Mouse (Mus musculus): Measurements from ENCODE around the gene Cant1. TPM values are rescaled to one million over a fixed set of nuclear protein-coding genes. Genes with fewer than 3 reads are reported as not detected.

The Cant1 gene
- polyA plus RNA-seq, 1 experiment from 2014 or later, result 19.2 TPM

- Histone ChIP-seq H3K36me3 (ENCODE audit: control insufficient read depth, insufficient read depth, low read length) (no peaks in the 10 kb centered on the region), H3K4me3 (ENCODE audit: control insufficient read depth in 1 of 2, insufficient read depth in 1 of 2, low read depth in 1 of 2, low read length in 2 of 2) (no peak overlapping the region), H3K4me2 (ENCODE audit: low read length) (no peak overlapping the region), H3K9ac (ENCODE audit: low read length) (no peak overlapping the region), H3K27me3 (ENCODE audit: control insufficient read depth, insufficient read depth, low read length) (no peaks in the 10 kb centered on the region), H3K9me3 (ENCODE audit: control insufficient read depth, low read length) (no peaks in the 10 kb centered on the region), H3K4me1 (ENCODE audit: control insufficient read depth in 2 of 2, insufficient read depth in 2 of 2, low read length in 2 of 2) (peaks cover 6 to 12% of the 10 kb centered on the region in 2 experiments), H3K27ac (replicated peaks in 1 of 2; ENCODE audit: control insufficient read depth in 1 of 2, insufficient read depth in 1 of 2, low read depth in 2 of 2, low read length in 2 of 2) (no peak overlapping the region)
- no peak for ATAC-seq (ENCODE audit: insufficient number of reproducible peaks, insufficient read depth, low FRiP score, low read depth)
- WGBS, result 66% methylated on average over 8 of the region's 8 CpGs
These were observed 49.2 kb downstream of the Cant1 start for GRCm38 (mm10) chr11:118369657-118370056.

DNA sequence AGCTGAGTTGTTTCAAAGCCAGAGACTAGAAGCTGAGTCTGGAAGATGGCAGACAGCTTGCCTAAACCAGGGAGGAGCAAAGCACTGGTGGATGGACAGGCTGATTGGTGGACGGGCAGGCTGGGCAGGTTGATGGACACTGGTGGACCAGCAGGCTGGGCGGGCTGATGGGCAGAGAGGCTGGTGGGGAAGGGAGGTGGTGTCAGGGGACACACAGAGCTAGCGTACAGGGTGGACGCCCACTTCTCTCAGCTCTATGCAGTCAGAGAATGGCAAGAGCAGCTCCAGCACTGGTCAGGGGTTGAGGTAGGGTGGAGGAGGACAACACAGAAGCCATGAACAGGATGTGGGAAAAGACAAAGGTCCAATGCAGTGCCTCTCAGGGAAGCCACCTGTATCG is 49.6 kb downstream of the Cant1 start:
- ATAC-seq (ENCODE audit: insufficient number of reproducible peaks, insufficient read depth, low FRiP score, low read depth), result no peak
- H3K27me3 ChIP-seq (ENCODE audit: control insufficient read depth, insufficient read depth, low read length), result no peaks in the 10 kb centered on the region
- WGBS, result 74% methylated on average over 5 of the region's 5 CpGs
- no peak overlapping the region for H3K4me3 ChIP-seq (ENCODE audit: control insufficient read depth in 1 of 2, insufficient read depth in 1 of 2, low read depth in 1 of 2, low read length in 2 of 2)
- no peak overlapping the region for H3K9ac ChIP-seq (ENCODE audit: low read length)
- H3K9me3 ChIP-seq (ENCODE audit: control insufficient read depth, low read length), result no peaks in the 10 kb centered on the region
- H3K36me3 ChIP-seq (ENCODE audit: control insufficient read depth, insufficient read depth, low read length), result no peaks in the 10 kb centered on the region
- no peak overlapping the region for H3K4me2 ChIP-seq (ENCODE audit: low read length)
- H3K4me1 ChIP-seq (ENCODE audit: control insufficient read depth in 2 of 2, insufficient read depth in 2 of 2, low read length in 2 of 2), result peaks cover 6 to 14% of the 10 kb centered on the region in 2 experiments
- H3K27ac ChIP-seq (replicated peaks in 1 of 2; ENCODE audit: control insufficient read depth in 1 of 2, insufficient read depth in 1 of 2, low read depth in 2 of 2, low read length in 2 of 2), result no peak overlapping the region

- no peak overlapping the region for H3K9ac ChIP-seq (ENCODE audit: low read length)
- no peak overlapping the region for H3K4me3 ChIP-seq (ENCODE audit: control insufficient read depth in 1 of 2, insufficient read depth in 1 of 2, low read depth in 1 of 2, low read length in 2 of 2)
- no peaks in the 10 kb centered on the region for H3K9me3 ChIP-seq (ENCODE audit: control insufficient read depth, low read length)
- no peak overlapping the region for H3K4me2 ChIP-seq (ENCODE audit: low read length)
- no peaks in the 10 kb centered on the region for H3K27me3 ChIP-seq (ENCODE audit: control insufficient read depth, insufficient read depth, low read length)
- H3K27ac ChIP-seq (replicated peaks in 1 of 2; ENCODE audit: control insufficient read depth in 1 of 2, insufficient read depth in 1 of 2, low read depth in 2 of 2, low read length in 2 of 2), result no peak overlapping the region
- ATAC-seq (ENCODE audit: insufficient number of reproducible peaks, insufficient read depth, low FRiP score, low read depth), result no peak
- WGBS, result 66% methylated on average over 3 of the region's 3 CpGs
- peaks cover 13 to 18% of the 10 kb centered on the region in 2 experiments for H3K4me1 ChIP-seq (ENCODE audit: control insufficient read depth in 2 of 2, insufficient read depth in 2 of 2, low read length in 2 of 2)
- H3K36me3 ChIP-seq (ENCODE audit: control insufficient read depth, insufficient read depth, low read length), result no peaks in the 10 kb centered on the region
These were observed 50.6 kb downstream of the Cant1 start for GRCm38 (mm10) chr11:118368330-118368729.

DNA sequence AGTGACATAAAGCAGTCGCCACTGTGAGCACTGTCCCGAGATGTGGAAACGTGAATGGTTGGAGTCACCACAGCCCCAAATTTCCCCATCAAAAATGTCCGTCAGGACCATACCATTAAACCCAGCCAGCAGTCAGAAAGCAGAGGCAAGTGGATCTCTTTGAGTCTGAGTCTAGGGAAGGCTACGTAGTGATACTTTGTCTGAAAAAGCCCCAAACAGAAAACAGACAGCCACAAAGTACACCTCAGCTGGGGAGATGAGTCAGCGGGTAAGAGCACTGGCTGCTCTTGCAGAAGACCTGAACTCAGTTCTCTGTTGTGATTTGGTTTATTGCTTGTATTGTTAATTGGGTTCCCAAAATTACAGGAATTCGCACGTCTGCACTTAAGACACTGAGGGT is 52.3 kb downstream of the Cant1 start:
- H3K4me2 ChIP-seq (ENCODE audit: low read length), result no peak overlapping the region
- H3K4me3 ChIP-seq (ENCODE audit: control insufficient read depth in 1 of 2, insufficient read depth in 1 of 2, low read depth in 1 of 2, low read length in 2 of 2), result no peak overlapping the region
- no peak overlapping the region for H3K9ac ChIP-seq (ENCODE audit: low read length)
- no peak for ATAC-seq (ENCODE audit: insufficient number of reproducible peaks, insufficient read depth, low FRiP score, low read depth)
- no peak overlapping the region for H3K27ac ChIP-seq (replicated peaks in 1 of 2; ENCODE audit: control insufficient read depth in 1 of 2, insufficient read depth in 1 of 2, low read depth in 2 of 2, low read length in 2 of 2)
- H3K4me1 ChIP-seq (ENCODE audit: control insufficient read depth in 2 of 2, insufficient read depth in 2 of 2, low read length in 2 of 2), result peaks cover 22 to 24% of the 10 kb centered on the region in 2 experiments
- H3K9me3 ChIP-seq (ENCODE audit: control insufficient read depth, low read length), result no peaks in the 10 kb centered on the region
- 56% methylated on average over 8 of the region's 8 CpGs for WGBS
- no peaks in the 10 kb centered on the region for H3K36me3 ChIP-seq (ENCODE audit: control insufficient read depth, insufficient read depth, low read length)
- H3K27me3 ChIP-seq (ENCODE audit: control insufficient read depth, insufficient read depth, low read length), result no peaks in the 10 kb centered on the region

DNA sequence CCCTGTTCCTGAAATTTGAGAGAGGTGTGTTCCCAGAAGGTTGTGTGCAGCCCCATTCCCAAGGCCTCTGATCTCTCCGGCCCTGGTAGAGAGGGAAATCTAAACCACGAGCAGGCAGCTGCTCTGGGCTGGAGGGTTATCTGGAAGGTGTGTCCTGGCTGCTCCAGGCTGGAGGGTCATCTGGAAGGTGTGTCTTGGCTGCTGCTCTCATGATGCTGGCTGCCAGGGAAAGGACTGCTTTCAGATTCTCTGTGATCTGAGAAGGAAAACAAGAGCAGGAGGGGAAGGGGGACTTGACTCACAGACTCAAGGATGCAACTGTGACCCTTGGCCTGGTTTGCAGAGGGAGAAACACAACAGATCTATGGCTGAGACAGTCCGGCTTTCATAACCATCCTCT is 52.8 kb downstream of the Cant1 start:
- no peaks in the 10 kb centered on the region for H3K9me3 ChIP-seq (ENCODE audit: control insufficient read depth, low read length)
- peak overlapping the region in 1 of 2 experiments; percentile 21; a peak in 1 of 4 replicates for H3K27ac ChIP-seq (replicated peaks in 1 of 2; ENCODE audit: control insufficient read depth in 1 of 2, insufficient read depth in 1 of 2, low read depth in 2 of 2, low read length in 2 of 2)
- peaks cover 22 to 25% of the 10 kb centered on the region in 2 experiments for H3K4me1 ChIP-seq (ENCODE audit: control insufficient read depth in 2 of 2, insufficient read depth in 2 of 2, low read length in 2 of 2)
- 31% methylated on average over 3 of the region's 3 CpGs for WGBS
- ATAC-seq (ENCODE audit: insufficient number of reproducible peaks, insufficient read depth, low FRiP score, low read depth), result no peak
- no peaks in the 10 kb centered on the region for H3K27me3 ChIP-seq (ENCODE audit: control insufficient read depth, insufficient read depth, low read length)
- no peak overlapping the region for H3K4me3 ChIP-seq (ENCODE audit: control insufficient read depth in 1 of 2, insufficient read depth in 1 of 2, low read depth in 1 of 2, low read length in 2 of 2)
- H3K36me3 ChIP-seq (ENCODE audit: control insufficient read depth, insufficient read depth, low read length), result no peaks in the 10 kb centered on the region
- H3K4me2 ChIP-seq (ENCODE audit: low read length), result no peak overlapping the region
- no peak overlapping the region for H3K9ac ChIP-seq (ENCODE audit: low read length)

DNA sequence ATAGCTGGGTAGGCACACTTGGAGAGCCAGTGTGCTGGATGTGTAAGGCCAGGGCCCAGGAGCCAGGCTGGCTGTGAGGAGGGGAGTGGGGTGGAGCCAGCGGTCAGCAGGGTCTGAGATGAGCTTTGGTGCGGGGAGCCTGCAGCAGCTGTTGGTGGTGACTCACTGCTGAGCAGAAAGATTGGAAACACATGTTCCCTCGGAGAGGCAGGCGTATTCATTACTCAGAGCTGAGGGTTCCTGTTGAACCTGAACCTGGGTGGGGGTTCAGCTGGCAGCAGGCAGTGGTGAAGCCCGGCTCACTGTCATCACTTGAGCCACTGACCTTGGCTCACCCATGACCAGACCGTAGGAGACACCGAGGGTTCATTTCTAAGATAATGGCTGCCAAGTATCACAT is 53.7 kb downstream of the Cant1 start:
- no peak for ATAC-seq (ENCODE audit: insufficient number of reproducible peaks, insufficient read depth, low FRiP score, low read depth)
- Histone ChIP-seq H3K27ac (replicated peaks in 1 of 2; ENCODE audit: control insufficient read depth in 1 of 2, insufficient read depth in 1 of 2, low read depth in 2 of 2, low read length in 2 of 2) (peak overlapping the region; percentile 39 to 55; a peak in 3 of 4 replicates), H3K9ac (ENCODE audit: low read length) (no peak overlapping the region), H3K36me3 (ENCODE audit: control insufficient read depth, insufficient read depth, low read length) (no peaks in the 10 kb centered on the region), H3K4me3 (ENCODE audit: control insufficient read depth in 1 of 2, insufficient read depth in 1 of 2, low read depth in 1 of 2, low read length in 2 of 2) (no peak overlapping the region), H3K27me3 (ENCODE audit: control insufficient read depth, insufficient read depth, low read length) (no peaks in the 10 kb centered on the region), H3K4me2 (ENCODE audit: low read length) (no peak overlapping the region), H3K4me1 (ENCODE audit: control insufficient read depth in 2 of 2, insufficient read depth in 2 of 2, low read length in 2 of 2) (peaks cover 25 to 32% of the 10 kb centered on the region in 2 experiments), H3K9me3 (ENCODE audit: control insufficient read depth, low read length) (no peaks in the 10 kb centered on the region)
- 44% methylated on average over 7 of the region's 7 CpGs for WGBS

- peak overlapping the region in 1 of 2 experiments; percentile 88; a peak in 2 of 4 replicates for H3K27ac ChIP-seq (replicated peaks in 1 of 2; ENCODE audit: control insufficient read depth in 1 of 2, insufficient read depth in 1 of 2, low read depth in 2 of 2, low read length in 2 of 2)
- H3K27me3 ChIP-seq (ENCODE audit: control insufficient read depth, insufficient read depth, low read length), result no peaks in the 10 kb centered on the region
- no peak overlapping the region for H3K4me3 ChIP-seq (ENCODE audit: control insufficient read depth in 1 of 2, insufficient read depth in 1 of 2, low read depth in 1 of 2, low read length in 2 of 2)
- no peaks in the 10 kb centered on the region for H3K9me3 ChIP-seq (ENCODE audit: control insufficient read depth, low read length)
- no peak overlapping the region for H3K9ac ChIP-seq (ENCODE audit: low read length)
- ATAC-seq (ENCODE audit: insufficient number of reproducible peaks, insufficient read depth, low FRiP score, low read depth), result no peak
- H3K4me1 ChIP-seq (ENCODE audit: control insufficient read depth in 2 of 2, insufficient read depth in 2 of 2, low read length in 2 of 2), result peaks cover 25 to 32% of the 10 kb centered on the region in 2 experiments
- no peak overlapping the region; the same call in 1 of the 2 replicates for H3K4me2 ChIP-seq (ENCODE audit: low read length)
- WGBS, result 69% methylated on average over 4 of the region's 4 CpGs
- H3K36me3 ChIP-seq (ENCODE audit: control insufficient read depth, insufficient read depth, low read length), result no peaks in the 10 kb centered on the region
These were observed 54.9 kb downstream of the Cant1 start for GRCm38 (mm10) chr11:118364021-118364420.

DNA sequence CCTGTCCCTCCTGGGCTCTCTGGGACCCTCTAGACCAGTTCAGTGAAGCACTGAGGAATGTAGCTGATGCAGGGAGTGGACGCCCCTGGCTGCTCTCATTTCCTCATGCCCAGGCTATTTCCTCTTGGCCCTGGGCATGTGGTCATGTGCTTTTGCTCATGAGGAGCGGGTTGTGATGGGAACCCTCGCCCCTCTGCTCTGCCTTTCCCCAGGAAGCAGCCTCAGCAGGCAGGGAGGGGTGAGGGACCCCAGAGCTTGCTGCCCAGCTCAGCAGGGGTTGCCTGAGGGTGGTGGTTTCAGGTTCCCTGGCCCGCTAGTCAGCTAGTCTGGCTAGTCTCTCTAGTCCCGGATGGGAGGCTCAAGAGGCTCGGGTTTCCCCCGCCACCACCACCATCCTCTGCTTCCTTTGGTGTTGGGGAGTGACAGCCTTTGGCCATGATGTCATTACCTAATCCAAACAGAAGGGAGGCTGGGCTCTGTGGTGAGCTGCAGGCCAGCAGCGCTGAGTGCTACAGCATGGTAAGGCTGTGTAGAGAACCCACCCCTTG is 55.8 kb downstream of the Cant1 start:
- H3K27ac ChIP-seq (replicated peaks in 1 of 2; ENCODE audit: control insufficient read depth in 1 of 2, insufficient read depth in 1 of 2, low read depth in 2 of 2, low read length in 2 of 2), result peak overlapping the region; percentile 82 to 88
- no peaks in the 10 kb centered on the region for H3K9me3 ChIP-seq (ENCODE audit: control insufficient read depth, low read length)
- H3K4me2 ChIP-seq (ENCODE audit: low read length), result peak overlapping the region; percentile 52
- peak; percentile 69 for ATAC-seq (ENCODE audit: insufficient number of reproducible peaks, insufficient read depth, low FRiP score, low read depth)
- 3% methylated on average over 8 of the region's 8 CpGs for WGBS
- no peak overlapping the region for H3K4me3 ChIP-seq (ENCODE audit: control insufficient read depth in 1 of 2, insufficient read depth in 1 of 2, low read depth in 1 of 2, low read length in 2 of 2)
- peak overlapping the region; percentile 60 for H3K9ac ChIP-seq (ENCODE audit: low read length)
- no peaks in the 10 kb centered on the region for H3K36me3 ChIP-seq (ENCODE audit: control insufficient read depth, insufficient read depth, low read length)
- H3K27me3 ChIP-seq (ENCODE audit: control insufficient read depth, insufficient read depth, low read length), result no peaks in the 10 kb centered on the region
- peaks cover 25 to 32% of the 10 kb centered on the region in 2 experiments for H3K4me1 ChIP-seq (ENCODE audit: control insufficient read depth in 2 of 2, insufficient read depth in 2 of 2, low read length in 2 of 2)
